Mouse (Mus musculus) 416B (cell line): Measurements from ENCODE around the gene Lnp1.
A peak's percentile ranks its signal among the peaks of the same experiment; 100 is the strongest.
"Not testable (repeated sequence)": the region's sequence is repeated elsewhere in the genome, so short reads cannot be mapped to it uniquely, and the experiment has no call there.

Experiments
- DNase-seq: peaks from one replicate; pipeline ENCODE4 v3.0.0; 2011; ENCODE audit warnings: low read depth

Gene Lnp1

GRCm38 (mm10) chr16:56928023-56928422 lies at the start of gene Lnp1:
Gene Lnp1, minus strand, starts transcription at chr16:56928061.
- no peak for DNase-seq

GRCm38 (mm10) chr16:56974646-56975045 lies 46.8 kb upstream of the Lnp1 start:
- no peak for DNase-seq

- DNase-seq, result not testable (repeated sequence)
These were observed 30.4 kb upstream of the Lnp1 start for GRCm38 (mm10) chr16:56958311-56958710.

DNA sequence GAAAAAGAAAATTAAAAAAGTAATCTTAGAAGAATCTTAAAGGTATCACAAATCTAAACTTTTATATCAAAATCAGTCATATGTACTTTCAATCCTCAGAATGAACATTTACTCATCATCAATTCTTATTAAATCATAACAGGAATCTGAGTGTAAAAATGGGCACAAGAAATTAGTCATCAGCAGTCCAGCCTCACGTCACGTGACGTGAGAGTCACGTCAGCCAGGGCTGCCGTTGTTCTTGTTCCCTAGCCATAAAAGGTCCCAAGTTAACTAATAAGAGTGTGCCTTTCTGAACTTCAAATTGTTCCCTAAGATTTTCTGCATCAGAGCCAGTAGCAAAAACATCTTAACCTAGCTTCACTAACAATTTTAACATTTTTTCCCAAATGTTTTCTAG lies 21.2 kb upstream of the Lnp1 start:
- no peak for DNase-seq

GRCm38 (mm10) chr16:56942341-56942740 lies 14.5 kb upstream of the Lnp1 start:
- no peak for DNase-seq

GRCm38 (mm10) chr16:56920102-56920657 lies 7.7 kb downstream of the Lnp1 start:
- peak; percentile 75 for DNase-seq

GRCm38 (mm10) chr16:56917230-56917629 lies 10.6 kb downstream of the Lnp1 start:
- no peak for DNase-seq

DNA sequence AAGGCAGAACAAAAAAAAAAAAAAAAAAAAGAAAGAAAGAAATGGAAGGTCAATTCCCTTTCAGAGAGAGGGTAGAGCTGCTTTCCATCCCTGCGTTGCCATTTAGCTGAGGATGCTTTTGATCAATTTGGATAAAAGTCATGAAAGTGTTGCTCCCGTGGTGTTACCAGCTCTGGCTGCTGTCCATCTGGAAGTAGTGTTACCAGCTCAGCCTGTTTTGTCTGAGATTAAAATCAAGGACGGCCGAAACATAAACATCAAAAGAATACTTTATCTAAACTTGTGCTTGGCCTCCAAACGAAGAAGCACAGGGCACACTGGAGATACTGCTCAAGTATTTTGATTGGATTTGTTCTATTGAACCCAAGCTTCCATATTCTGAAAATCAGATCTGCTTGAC lies 18.9 kb downstream of the Lnp1 start:
- DNase-seq, result no peak

- not testable (repeated sequence) for DNase-seq
These were observed 25.7 kb downstream of the Lnp1 start for GRCm38 (mm10) chr16:56902206-56902605.

- DNase-seq, result no peak
These were observed 36.3 kb downstream of the Lnp1 start for GRCm38 (mm10) chr16:56891583-56891982.

- no peak for DNase-seq
These were observed 41.2 kb downstream of the Lnp1 start for GRCm38 (mm10) chr16:56886616-56887116.

GRCm38 (mm10) chr16:56885824-56886615 lies 41.8 kb downstream of the Lnp1 start, which contains the start of gene Tmem45a:
Gene Tmem45a, minus strand, starts transcription at chr16:56886166.
- no peak for DNase-seq

GRCm38 (mm10) chr16:56884811-56885210 lies 43.0 kb downstream of the Lnp1 start:
- no peak for DNase-seq

- no peak for DNase-seq
These were observed 54.5 kb downstream of the Lnp1 start for GRCm38 (mm10) chr16:56873410-56873809.

DNA sequence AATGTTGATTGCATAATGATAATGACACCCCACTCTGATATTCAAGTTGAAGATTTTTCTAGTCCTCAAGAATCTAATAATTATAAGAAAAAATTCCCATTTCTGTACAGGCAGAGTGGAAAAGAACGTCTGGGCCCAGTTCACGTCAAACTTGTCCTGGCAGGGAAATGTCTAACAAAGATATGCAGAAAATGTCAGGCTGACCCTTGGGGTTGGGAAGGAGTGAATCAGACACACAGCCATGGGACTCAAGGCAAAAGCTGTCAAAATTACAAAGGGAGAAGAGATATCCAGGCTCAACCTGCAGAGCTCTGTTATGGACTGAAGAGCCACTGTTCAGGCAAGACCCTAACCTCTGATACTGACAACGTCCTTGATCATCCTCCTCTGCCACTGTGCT lies 57.4 kb downstream of the Lnp1 start:
- DNase-seq, result no peak

DNA sequence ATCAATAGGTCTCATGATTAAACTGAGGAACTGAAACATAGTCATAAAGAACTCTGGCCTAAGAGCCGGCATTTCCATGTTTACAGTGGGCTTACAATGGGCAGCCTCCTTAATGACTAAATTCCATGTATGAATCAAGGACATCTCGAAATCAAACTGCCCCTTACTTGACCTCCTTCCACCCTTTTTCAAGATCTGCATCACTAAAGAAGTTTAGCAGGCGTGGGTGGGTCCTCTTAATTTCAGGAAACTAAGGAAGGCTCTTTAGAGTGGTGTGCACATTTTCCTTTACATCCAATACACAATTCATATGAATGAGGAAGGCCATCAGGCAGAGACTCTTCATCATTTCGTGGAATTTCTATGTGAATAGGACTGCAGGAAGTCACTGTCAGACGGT lies 59.5 kb downstream of the Lnp1 start:
- DNase-seq, result no peak

GRCm38 (mm10) chr16:56867591-56867990 lies 60.3 kb downstream of the Lnp1 start:
- DNase-seq, result no peak
